Mouse (Mus musculus) heart, adult 18-20 months (tissue): Measurements from ENCODE around the gene Pdss1. TPM values are rescaled to one million over a fixed set of nuclear protein-coding genes. Genes with fewer than 3 reads are reported as not detected.

ENCODE experiments used
- DNase-seq, 2 experiments: peaks; one replicate each; pipeline ENCODE4 v3.0.0; 2021 to 2022; ENCODE audit warnings: mixed read lengths in 1 of 2
- total RNA-seq, 2 experiments: library from RNA; stranded (reverse); gene quantifications; 2 replicates each; pipeline ENCODE4 v1.2.3; 2021

Pdss1 gene
- total RNA-seq, 2 experiments from 2014 or later, result 20.4 to 23.9 TPM

GRCm38 (mm10) chr2:22957415-22957814 is 62.1 kb downstream of the Pdss1 start:
- DNase-seq, result no peak

GRCm38 (mm10) chr2:22961681-22962080 is 66.4 kb downstream of the Pdss1 start:
- DNase-seq, result no peak

GRCm38 (mm10) chr2:22962242-22962641 is 66.9 kb downstream of the Pdss1 start:
- DNase-seq, result no peak

- DNase-seq, result no peak
Observed at GRCm38 (mm10) chr2:22962970-22963369, 67.6 kb downstream of the Pdss1 start.

GRCm38 (mm10) chr2:22977387-22977973 is 82.2 kb downstream of the Pdss1 start:
- DNase-seq, result no peak

- DNase-seq, result no peak
Observed at GRCm38 (mm10) chr2:22985973-22986657, 90.8 kb downstream of the Pdss1 start.

Other genes starting within 250 kb of the Pdss1 start
- 1 to 10 TPM; 2.5 to 4.9 TPM for gene Apbb1ip, start 121.4 kb upstream of the Pdss1 start, total RNA-seq
- 10 to 100 TPM; 20.2 to 25.1 TPM for gene Abi1, start 144.7 kb downstream of the Pdss1 start, total RNA-seq
- 10 to 100 TPM; 27.9 to 28.0 TPM for gene Acbd5, start 172.6 kb downstream of the Pdss1 start, total RNA-seq